Mouse (Mus musculus) forebrain, embryonic 15.5 days (tissue): ENCODE measurements at regions not wholly inside any gene's neighbourhood (a gene's known extent, or its start where the extent isn't known, plus 50 kb on each side); places are given as distances from the start of the nearest gene placed in this dataset.

ENCODE experiments used
- ATAC-seq: fragments of 200-750 bp; cut with Nextera tagmentation; replicated peaks from 2 replicates; pipeline ENCODE4 v1.8.0; 2017; ENCODE audit warnings: mild to moderate bottlenecking, moderate TSS enrichment, moderate library complexity
- H3K27ac ChIP-seq: fragments of 300-500 bp; sonication (generic); replicated peaks from 2 replicates; pipeline ENCODE4 v1.5.1; 2015; ENCODE audit warnings: mild to moderate bottlenecking, inconsistent platforms
- H3K27me3 ChIP-seq: fragments of 300-500 bp; sonication (generic); 2 replicates; pipeline ENCODE4 v1.6.1; 2015; ENCODE audit warnings: inconsistent platforms
- H3K36me3 ChIP-seq: fragments of 300-500 bp; sonication (generic); 2 replicates; pipeline ENCODE4 v1.6.1; 2015; ENCODE audit warnings: mild to moderate bottlenecking, inconsistent platforms
- H3K4me1 ChIP-seq: fragments of 300-500 bp; sonication (generic); 2 replicates; pipeline ENCODE4 v1.6.1; 2015; ENCODE audit warnings: inconsistent platforms
- H3K4me2 ChIP-seq: fragments of 300-500 bp; sonication (generic); replicated peaks from 2 replicates; pipeline ENCODE4 v1.6.1; 2015; ENCODE audit warnings: mild to moderate bottlenecking, inconsistent platforms
- H3K4me3 ChIP-seq: fragments of 300-500 bp; sonication (generic); 2 replicates; pipeline ENCODE4 v1.5.1; 2015; ENCODE audit warnings: mild to moderate bottlenecking, inconsistent platforms
- H3K9ac ChIP-seq: fragments of 300-500 bp; sonication (generic); replicated peaks from 2 replicates; pipeline ENCODE4 v1.6.1; 2015; ENCODE audit warnings: mild to moderate bottlenecking, inconsistent platforms
- H3K9me3 ChIP-seq: fragments of 300-500 bp; sonication (generic); 2 replicates; pipeline ENCODE4 v1.6.1; 2016; ENCODE audit warnings: inconsistent platforms
- WGBS: fragments of 180-500 bp; shearing (Covaris S2); methylation state at CpG from one replicate; pipeline ENCODE4 v1.1.7; 2015; ENCODE audit warnings: mixed read lengths; 5-methylcytosine and 5-hydroxymethylcytosine counted together

- no peak for ATAC-seq
- no peaks in the 10 kb centered on the region for H3K36me3 ChIP-seq
- no peaks in the 10 kb centered on the region for H3K9me3 ChIP-seq
- 92% methylated on average over 2 of the region's 2 CpGs for WGBS
- no peak overlapping the region for H3K27ac ChIP-seq
- no peak overlapping the region for H3K4me2 ChIP-seq
- H3K9ac ChIP-seq: no peak overlapping the region
- H3K27me3 ChIP-seq: no peaks in the 10 kb centered on the region
- H3K4me3 ChIP-seq: no peak overlapping the region
- no peaks in the 10 kb centered on the region for H3K4me1 ChIP-seq
Measured at GRCm38 (mm10) chr1:98813990-98814389, 393.1 kb downstream of the Slco6d1 start.

- H3K27me3 ChIP-seq: no peaks in the 10 kb centered on the region
- no peaks in the 10 kb centered on the region for H3K36me3 ChIP-seq
- 89% methylated on average over 2 of the region's 2 CpGs for WGBS
- H3K9ac ChIP-seq: no peak overlapping the region
- no peak overlapping the region for H3K4me2 ChIP-seq
- no peak overlapping the region for H3K4me3 ChIP-seq
- H3K4me1 ChIP-seq: no peaks in the 10 kb centered on the region
- H3K9me3 ChIP-seq: no peaks in the 10 kb centered on the region
- no peak for ATAC-seq
- H3K27ac ChIP-seq: no peak overlapping the region
Measured at GRCm38 (mm10) chr1:98818076-98818475, 397.2 kb downstream of the Slco6d1 start.

- Histone ChIP-seq H3K9ac (no peak overlapping the region), H3K27ac (no peak overlapping the region), H3K36me3 (no peaks in the 10 kb centered on the region), H3K9me3 (no peaks in the 10 kb centered on the region), H3K4me3 (no peak overlapping the region), H3K4me2 (no peak overlapping the region), H3K4me1 (no peaks in the 10 kb centered on the region), H3K27me3 (no peaks in the 10 kb centered on the region)
- 90% methylated on average over 1 of the region's 1 CpGs for WGBS
- no peak for ATAC-seq
Measured at GRCm38 (mm10) chr1:98860236-98860635, 439.3 kb downstream of the Slco6d1 start.

GRCm38 (mm10) chr1:98906260-98906659 lies 485.3 kb downstream of the Slco6d1 start:
- 84% methylated on average over 3 of the region's 3 CpGs for WGBS
- H3K4me3 ChIP-seq: no peak overlapping the region
- no peaks in the 10 kb centered on the region for H3K9me3 ChIP-seq
- H3K27me3 ChIP-seq: no peaks in the 10 kb centered on the region
- no peak for ATAC-seq
- H3K27ac ChIP-seq: no peak overlapping the region
- no peaks in the 10 kb centered on the region for H3K36me3 ChIP-seq
- no peak overlapping the region for H3K4me2 ChIP-seq
- H3K4me1 ChIP-seq: no peaks in the 10 kb centered on the region
- no peak overlapping the region for H3K9ac ChIP-seq

- no peak overlapping the region for H3K4me3 ChIP-seq
- no peaks in the 10 kb centered on the region; the same call in 1 of the 2 replicates for H3K4me1 ChIP-seq
- no peaks in the 10 kb centered on the region for H3K36me3 ChIP-seq
- WGBS: 84% methylated on average over 2 of the region's 2 CpGs
- no peak overlapping the region for H3K9ac ChIP-seq
- no peak overlapping the region for H3K4me2 ChIP-seq
- H3K27me3 ChIP-seq: no peaks in the 10 kb centered on the region
- no peak for ATAC-seq
- H3K9me3 ChIP-seq: no peaks in the 10 kb centered on the region
- no peak overlapping the region for H3K27ac ChIP-seq
Measured at GRCm38 (mm10) chr1:98923043-98923442, 502.1 kb downstream of the Slco6d1 start.

- WGBS: 55% methylated on average over 2 of the region's 2 CpGs
- H3K27me3 ChIP-seq: no peaks in the 10 kb centered on the region
- H3K27ac ChIP-seq: no peak overlapping the region
- no peak overlapping the region for H3K4me3 ChIP-seq
- H3K36me3 ChIP-seq: no peaks in the 10 kb centered on the region
- no peak for ATAC-seq
- H3K9ac ChIP-seq: no peak overlapping the region
- H3K9me3 ChIP-seq: no peaks in the 10 kb centered on the region
- no peak overlapping the region for H3K4me2 ChIP-seq
- no peaks in the 10 kb centered on the region; the same call in 1 of the 2 replicates for H3K4me1 ChIP-seq
Measured at GRCm38 (mm10) chr1:98924933-98925332, 504.0 kb downstream of the Slco6d1 start.

- 73% methylated on average over 1 of the region's 1 CpGs for WGBS
- Histone ChIP-seq H3K9me3 (no peaks in the 10 kb centered on the region), H3K4me2 (no peak overlapping the region), H3K27me3 (no peaks in the 10 kb centered on the region), H3K9ac (no peak overlapping the region), H3K36me3 (no peaks in the 10 kb centered on the region), H3K4me3 (no peak overlapping the region), H3K27ac (no peak overlapping the region), H3K4me1 (no peaks in the 10 kb centered on the region; the same call in 1 of the 2 replicates)
- no peak for ATAC-seq
Measured at GRCm38 (mm10) chr1:98930926-98931325, 510.0 kb downstream of the Slco6d1 start.

- WGBS: 95% methylated on average over 1 of the region's 1 CpGs
- no peak overlapping the region for H3K4me2 ChIP-seq
- H3K4me1 ChIP-seq: no peaks in the 10 kb centered on the region
Measured at GRCm38 (mm10) chr1:98932239-98932638, 511.3 kb downstream of the Slco6d1 start.

GRCm38 (mm10) chr1:98977686-98978085 lies 556.8 kb downstream of the Slco6d1 start:
- Histone ChIP-seq H3K36me3 (no peaks in the 10 kb centered on the region), H3K9me3 (no peaks in the 10 kb centered on the region), H3K4me3 (no peak overlapping the region), H3K4me2 (no peak overlapping the region), H3K9ac (no peak overlapping the region), H3K27ac (no peak overlapping the region), H3K27me3 (no peaks in the 10 kb centered on the region), H3K4me1 (no peaks in the 10 kb centered on the region)
- 93% methylated on average over 1 of the region's 1 CpGs for WGBS
- ATAC-seq: no peak

More at GRCm38 (mm10) chr1:98932239-98932638, 511.3 kb downstream of the Slco6d1 start:
- Histone ChIP-seq H3K4me3 (no peak overlapping the region), H3K9me3 (no peaks in the 10 kb centered on the region), H3K36me3 (no peaks in the 10 kb centered on the region), H3K27me3 (no peaks in the 10 kb centered on the region), H3K9ac (no peak overlapping the region), H3K27ac (no peak overlapping the region)
- no peak for ATAC-seq
